Mouse (Mus musculus): Measurements from ENCODE around the gene Mrps18a. TPM values are rescaled to one million over a fixed set of nuclear protein-coding genes. Genes with fewer than 3 reads are reported as not detected.

Mrps18a gene
- polyA plus RNA-seq, 1 experiment from 2014 or later: 64.6 TPM

DNA sequence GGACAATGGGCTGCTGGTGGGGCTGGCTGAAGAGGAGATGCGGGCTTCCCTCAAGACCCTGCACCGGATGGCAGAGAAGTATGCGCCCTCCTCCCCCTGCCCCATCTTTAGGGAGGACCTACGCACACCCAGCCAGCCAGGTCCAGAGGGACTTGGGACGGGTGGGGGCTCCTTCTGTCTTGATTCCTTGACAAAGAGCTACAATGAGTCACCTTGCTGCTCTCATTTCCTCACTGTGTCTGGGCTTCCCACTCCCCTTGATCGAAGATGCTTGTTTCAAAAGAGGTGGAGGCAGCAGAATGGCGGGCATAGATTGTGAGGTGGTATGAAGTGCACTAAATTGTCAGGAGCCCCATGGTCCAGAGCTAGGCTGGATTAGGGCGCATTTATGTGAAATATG lies 53.5 kb downstream of the Mrps18a start:
- H3K9ac ChIP-seq: no peak overlapping the region
- H3K4me1 ChIP-seq (replicated peaks): peaks cover 45% of the 10 kb centered on the region
- no peak overlapping the region for H3K27ac ChIP-seq (replicated peaks)
- H3K27me3 ChIP-seq: no peaks in the 10 kb centered on the region
- H3K4me2 ChIP-seq: no peak overlapping the region
- WGBS (ENCODE audit: insufficient replicate concordance): 87% methylated on average over 8 of the region's 8 CpGs
- no peak for ATAC-seq (ENCODE audit: insufficient read depth)
- H3K9me3 ChIP-seq (replicated peaks): no peaks in the 10 kb centered on the region
- H3K36me3 ChIP-seq (replicated peaks): peaks cover 77% of the 10 kb centered on the region
- H3K4me3 ChIP-seq (replicated peaks): no peak overlapping the region

DNA sequence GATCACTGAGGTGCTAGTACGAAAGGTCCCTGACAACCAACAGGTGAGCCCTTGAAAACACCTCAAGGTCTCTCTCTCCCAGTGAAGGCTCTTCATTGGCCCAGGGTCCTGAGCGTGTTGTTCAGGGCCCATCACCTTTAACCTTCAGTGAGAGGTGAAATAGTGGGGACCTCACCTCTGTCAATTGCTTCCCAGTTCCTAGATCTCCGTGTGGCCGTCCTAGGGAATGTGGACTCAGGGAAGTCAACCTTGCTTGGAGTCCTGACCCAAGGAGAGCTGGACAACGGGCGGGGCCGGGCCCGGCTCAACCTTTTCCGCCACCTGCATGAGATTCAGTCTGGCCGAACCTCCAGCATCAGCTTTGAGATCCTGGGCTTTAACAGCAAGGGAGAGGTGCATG lies 54.0 kb downstream of the Mrps18a start:
- 87% methylated on average over 10 of the region's 10 CpGs for WGBS (ENCODE audit: insufficient replicate concordance)
- Histone ChIP-seq H3K4me2 (no peak overlapping the region), H3K27me3 (no peaks in the 10 kb centered on the region), H3K27ac (replicated peaks) (no peak overlapping the region), H3K4me1 (replicated peaks) (peaks cover 45% of the 10 kb centered on the region), H3K9ac (no peak overlapping the region), H3K36me3 (replicated peaks) (peaks cover 81% of the 10 kb centered on the region), H3K9me3 (replicated peaks) (no peaks in the 10 kb centered on the region), H3K4me3 (replicated peaks) (no peak overlapping the region)
- no peak for ATAC-seq (ENCODE audit: insufficient read depth)

DNA sequence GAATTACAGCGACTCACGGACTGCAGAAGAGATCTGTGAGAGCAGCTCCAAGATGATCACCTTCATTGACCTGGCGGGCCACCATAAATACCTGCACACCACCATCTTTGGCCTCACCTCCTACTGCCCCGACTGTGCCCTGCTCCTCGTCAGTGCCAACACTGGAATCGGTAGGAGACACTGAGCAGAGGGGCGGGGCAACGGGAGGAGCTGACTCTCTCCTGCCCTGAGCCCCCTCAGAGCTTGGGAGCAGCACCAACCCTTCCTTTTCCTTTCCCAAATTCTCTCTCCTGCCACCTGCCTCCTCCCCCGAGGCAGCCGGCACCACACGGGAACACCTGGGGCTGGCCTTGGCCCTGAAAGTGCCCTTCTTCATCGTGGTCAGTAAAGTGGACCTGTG lies 54.7 kb downstream of the Mrps18a start:
- Histone ChIP-seq H3K9ac (no peak overlapping the region), H3K4me2 (no peak overlapping the region), H3K4me3 (replicated peaks) (no peak overlapping the region), H3K27ac (replicated peaks) (no peak overlapping the region), H3K36me3 (replicated peaks) (peaks cover 88% of the 10 kb centered on the region), H3K9me3 (replicated peaks) (no peaks in the 10 kb centered on the region), H3K27me3 (no peaks in the 10 kb centered on the region), H3K4me1 (replicated peaks) (peaks cover 45% of the 10 kb centered on the region)
- ATAC-seq (ENCODE audit: insufficient read depth): no peak
- whole genome bisulfite sequencing (ENCODE audit: insufficient replicate concordance): 90% methylated on average over 12 of the region's 12 CpGs

DNA sequence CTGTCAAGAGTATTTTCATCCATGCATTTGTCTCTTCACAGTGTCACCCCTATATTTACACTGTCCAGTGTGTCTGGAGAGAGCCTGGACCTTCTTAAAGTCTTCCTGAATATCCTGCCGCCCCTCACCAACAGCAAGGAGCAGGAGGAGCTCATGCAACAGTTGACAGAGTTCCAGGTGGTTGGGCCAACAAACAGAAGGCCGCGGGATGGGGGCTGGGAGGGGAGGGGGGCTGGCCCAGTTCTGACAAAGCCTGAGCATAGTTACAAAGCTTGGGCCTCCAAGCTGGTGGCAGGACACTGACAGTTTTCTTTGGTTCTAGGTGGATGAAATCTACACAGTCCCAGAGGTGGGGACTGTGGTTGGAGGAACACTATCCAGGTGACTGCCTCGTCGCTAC lies 55.5 kb downstream of the Mrps18a start:
- Histone ChIP-seq H3K4me2 (no peak overlapping the region), H3K36me3 (replicated peaks) (peaks cover 96% of the 10 kb centered on the region), H3K27me3 (no peaks in the 10 kb centered on the region), H3K4me1 (replicated peaks) (peaks cover 45% of the 10 kb centered on the region), H3K9me3 (replicated peaks) (no peaks in the 10 kb centered on the region), H3K4me3 (replicated peaks) (no peak overlapping the region), H3K27ac (replicated peaks) (no peak overlapping the region), H3K9ac (no peak overlapping the region)
- 83% methylated on average over 5 of the region's 5 CpGs for WGBS (ENCODE audit: insufficient replicate concordance)
- ATAC-seq (ENCODE audit: insufficient read depth): no peak

- Histone ChIP-seq H3K9me3 (replicated peaks) (no peaks in the 10 kb centered on the region), H3K27me3 (no peaks in the 10 kb centered on the region), H3K27ac (replicated peaks) (no peak overlapping the region), H3K36me3 (replicated peaks) (peaks cover 99% of the 10 kb centered on the region), H3K4me2 (no peak overlapping the region), H3K9ac (no peak overlapping the region), H3K4me3 (replicated peaks) (no peak overlapping the region), H3K4me1 (replicated peaks) (peaks cover 39% of the 10 kb centered on the region)
- WGBS (ENCODE audit: insufficient replicate concordance): 85% methylated on average over 11 of the region's 11 CpGs
- ATAC-seq (ENCODE audit: insufficient read depth): no peak
These were observed 56.2 kb downstream of the Mrps18a start for GRCm38 (mm10) chr17:46167014-46167413.

DNA sequence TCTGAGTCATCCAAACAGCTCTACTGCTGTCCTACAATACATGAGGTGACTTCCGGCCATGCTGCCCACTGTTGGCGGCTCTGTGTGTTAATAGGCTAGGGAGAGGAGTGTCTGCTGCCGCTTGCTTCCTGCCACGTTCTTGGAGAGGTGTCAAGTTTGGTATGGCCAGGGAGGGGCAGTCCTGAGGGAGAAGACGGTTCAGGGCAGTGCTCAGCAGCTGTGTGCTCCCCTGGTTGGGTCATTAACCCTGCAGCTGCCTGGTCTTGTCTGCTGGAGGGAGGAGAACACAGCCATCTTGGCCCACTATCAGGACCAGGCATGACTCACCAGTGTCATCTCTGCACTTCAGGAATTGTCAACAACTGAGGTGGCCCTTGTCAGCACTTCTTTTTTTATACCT lies 57.5 kb downstream of the Mrps18a start:
- ATAC-seq (ENCODE audit: insufficient read depth): peak; percentile 43
- H3K4me2 ChIP-seq: no peak overlapping the region
- H3K9ac ChIP-seq: no peak overlapping the region
- no peak overlapping the region for H3K4me3 ChIP-seq (replicated peaks)
- peaks cover 100% of the 10 kb centered on the region for H3K36me3 ChIP-seq (replicated peaks)
- peak overlapping the region; percentile 9 for H3K27ac ChIP-seq (replicated peaks)
- peaks cover 26% of the 10 kb centered on the region for H3K4me1 ChIP-seq (replicated peaks)
- WGBS (ENCODE audit: insufficient replicate concordance): 56% methylated on average over 5 of the region's 5 CpGs
- H3K9me3 ChIP-seq (replicated peaks): no peaks in the 10 kb centered on the region
- H3K27me3 ChIP-seq: no peaks in the 10 kb centered on the region

GRCm38 (mm10) chr17:46168768-46169167 lies 58.0 kb downstream of the Mrps18a start:
- no peak overlapping the region for H3K4me3 ChIP-seq (replicated peaks)
- no peak for ATAC-seq (ENCODE audit: insufficient read depth)
- no peaks in the 10 kb centered on the region for H3K9me3 ChIP-seq (replicated peaks)
- H3K27me3 ChIP-seq: no peaks in the 10 kb centered on the region
- peaks cover 100% of the 10 kb centered on the region for H3K36me3 ChIP-seq (replicated peaks)
- H3K4me1 ChIP-seq (replicated peaks): peaks cover 21% of the 10 kb centered on the region
- H3K27ac ChIP-seq (replicated peaks): peak overlapping the region; percentile 9; the same call in 1 of the 2 replicates
- H3K9ac ChIP-seq: no peak overlapping the region
- WGBS (ENCODE audit: insufficient replicate concordance): 92% methylated on average over 5 of the region's 5 CpGs
- no peak overlapping the region for H3K4me2 ChIP-seq

DNA sequence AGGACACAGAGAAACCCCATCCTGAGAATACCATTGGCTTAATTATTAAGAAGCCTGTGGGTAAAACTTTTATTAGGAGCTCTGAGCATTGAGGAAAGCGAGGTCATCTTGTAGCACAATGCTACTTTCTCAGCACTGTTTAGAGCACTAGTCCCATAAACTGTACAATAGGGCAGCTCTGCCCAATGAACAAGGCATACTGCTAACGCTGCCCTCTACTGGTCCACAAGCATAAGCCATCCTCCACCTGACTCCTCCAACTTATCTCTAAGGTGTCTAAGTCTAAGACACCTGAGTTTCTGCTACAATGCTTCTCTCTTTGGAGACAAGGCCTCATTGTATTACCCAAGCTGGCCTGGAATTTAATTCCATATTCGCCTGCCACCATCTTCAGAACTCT lies 59.8 kb downstream of the Mrps18a start:
- no peak overlapping the region for H3K9ac ChIP-seq
- no peak overlapping the region for H3K4me3 ChIP-seq (replicated peaks)
- 71% methylated on average over 3 of the region's 3 CpGs for WGBS (ENCODE audit: insufficient replicate concordance)
- H3K36me3 ChIP-seq (replicated peaks): peaks cover 99% of the 10 kb centered on the region
- H3K4me1 ChIP-seq (replicated peaks): peaks cover 16% of the 10 kb centered on the region
- H3K4me2 ChIP-seq: no peak overlapping the region
- no peak for ATAC-seq (ENCODE audit: insufficient read depth)
- H3K9me3 ChIP-seq (replicated peaks): no peaks in the 10 kb centered on the region
- no peak overlapping the region for H3K27ac ChIP-seq (replicated peaks)
- H3K27me3 ChIP-seq: no peaks in the 10 kb centered on the region

Other genes starting within 250 kb of the Mrps18a start
- 1.2 and 1.4 TPM in 2 replicates for gene Vegfa, start 78.6 kb upstream of the Mrps18a start, polyA plus RNA-seq (2015; fragmentation: Nextera tagmentation; extraction: Ambion mirVana)
- gene Rsph9, start 33.2 kb downstream of the Mrps18a start, polyA plus RNA-seq (2015; fragmentation: Nextera tagmentation; extraction: Ambion mirVana): 0.83 and 1.1 TPM in 2 replicates
- 42.5 and 47.5 TPM in 2 replicates for gene Mad2l1bp, start 42.6 kb downstream of the Mrps18a start, polyA plus RNA-seq (2015; fragmentation: Nextera tagmentation; extraction: Ambion mirVana)
- 33.2 and 36.8 TPM in 2 replicates for gene Gtpbp2, start 50.0 kb downstream of the Mrps18a start, polyA plus RNA-seq (2015; fragmentation: Nextera tagmentation; extraction: Ambion mirVana)
- gene Polh, start 91.7 kb downstream of the Mrps18a start, polyA plus RNA-seq (2015; fragmentation: Nextera tagmentation; extraction: Ambion mirVana): 15.8 and 17.1 TPM in 2 replicates
- gene Xpo5, start 91.8 kb downstream of the Mrps18a start, polyA plus RNA-seq (2015; fragmentation: Nextera tagmentation; extraction: Ambion mirVana): 14.4 and 15.2 TPM in 2 replicates
- 29.0 and 30.6 TPM in 2 replicates for gene Polr1c, start 137.1 kb downstream of the Mrps18a start, polyA plus RNA-seq (2015; fragmentation: Nextera tagmentation; extraction: Ambion mirVana)
- 44.2 and 59.9 TPM in 2 replicates for gene Yipf3, start 137.1 kb downstream of the Mrps18a start, polyA plus RNA-seq (2015; fragmentation: Nextera tagmentation; extraction: Ambion mirVana)
- 0.08 TPM in 1 of 2 replicates, not detected in the other for gene Lrrc73, start 142.5 kb downstream of the Mrps18a start, polyA plus RNA-seq (2015; fragmentation: Nextera tagmentation; extraction: Ambion mirVana)
- gene Tjap1, start 172.0 kb downstream of the Mrps18a start, polyA plus RNA-seq (2015; fragmentation: Nextera tagmentation; extraction: Ambion mirVana): 9.8 and 10.5 TPM in 2 replicates
- gene Dlk2, start 186.4 kb downstream of the Mrps18a start, polyA plus RNA-seq (2015; fragmentation: Nextera tagmentation; extraction: Ambion mirVana): 0.24 TPM in 1 of 2 replicates, not detected in the other
- gene Abcc10, start 217.4 kb downstream of the Mrps18a start, polyA plus RNA-seq (2015; fragmentation: Nextera tagmentation; extraction: Ambion mirVana): 1.8 and 2.0 TPM in 2 replicates